In the genomic region with DNA sequence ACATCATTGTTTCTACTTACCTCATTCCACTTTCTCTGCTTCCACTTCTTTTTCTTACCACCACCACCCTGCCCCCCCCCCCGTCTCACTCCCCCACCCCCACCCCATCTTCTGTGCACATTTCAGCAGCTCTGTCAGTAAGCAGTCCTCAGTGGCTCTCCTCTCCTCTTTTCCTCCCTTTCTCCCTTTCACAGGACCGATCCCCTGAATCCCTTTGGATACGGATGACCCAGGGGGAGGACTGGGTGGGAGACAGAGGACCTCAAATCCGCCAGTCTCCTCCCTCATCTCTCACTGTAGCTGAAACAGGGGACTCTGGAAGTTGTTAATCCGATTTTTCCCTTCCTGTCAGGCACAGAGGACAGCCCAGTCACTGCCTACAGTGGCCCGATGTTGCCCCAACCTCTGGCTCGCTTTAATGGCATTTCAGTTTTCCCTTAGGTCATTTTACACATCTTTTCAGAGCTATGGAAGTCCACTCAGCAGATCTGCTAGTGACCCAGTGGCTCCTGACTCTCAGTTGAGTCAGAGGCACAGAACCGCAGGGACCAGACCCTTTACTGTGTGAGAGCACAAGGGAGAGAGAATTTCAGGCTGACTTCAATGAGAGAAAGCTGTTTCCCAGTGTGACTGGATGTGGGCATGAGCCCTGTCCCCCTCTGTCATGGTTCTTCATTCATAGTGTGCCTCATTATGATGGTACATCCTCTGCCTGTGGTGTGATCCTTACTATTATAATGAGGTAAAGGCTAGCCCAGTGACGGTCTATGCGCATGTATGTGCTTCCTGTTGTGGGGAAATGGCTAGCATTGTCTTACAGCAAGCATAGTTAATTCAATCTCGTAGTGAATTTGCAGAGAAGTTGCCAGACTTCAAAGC, we compare ENCODE assay signal across 10 mouse cellular contexts. TPM values are rescaled to one million over a fixed set of nuclear protein-coding genes. Genes with fewer than 3 reads are reported as not detected.
A peak's percentile ranks its signal among the peaks of the same experiment; 100 is the strongest.
DNase-seq lines count a peak whose midpoint lies in the region; ATAC-seq and TF ChIP-seq lines count a peak whose summit lies in the region.
"Had no signal": no experiment of that assay in that cellular context is flagged by ENCODE, and none has a peak within 500 bp of the region (broad histone marks: within the 10 kb centered on the region; RNA-seq: fewer than 3 reads in every experiment).

No protein-coding gene starts in this region.

- H3K4me3 ChIP-seq in kidney, embryonic 16.5 days (ENCODE audit: low read length), result no peak overlapping the region
- no peak overlapping the region for H3K4me3 ChIP-seq in forebrain, embryonic 11.5 days (ENCODE audit: low read depth, low read length)
- H3K4me3 ChIP-seq in hindbrain, postnatal 0 days (ENCODE audit: low read length), result no peak overlapping the region
- H3K4me3 ChIP-seq in neural tube, embryonic 12.5 days, result no peak overlapping the region
- H3K4me3 ChIP-seq in left cerebral cortex, adult 2 months, result no peak overlapping the region

- H3K4me1 ChIP-seq in kidney, embryonic 16.5 days (ENCODE audit: insufficient read depth, low read length), result peaks cover 15% of the 10 kb centered on the region
- H3K4me1 ChIP-seq in forebrain, embryonic 11.5 days (replicated peaks; ENCODE audit: control insufficient read depth, insufficient read depth, low read length), result peaks cover 4% of the 10 kb centered on the region; the same call in 1 of the 2 replicates
- H3K4me1 ChIP-seq in hindbrain, postnatal 0 days (ENCODE audit: insufficient read depth, low read length), result peaks cover 8% of the 10 kb centered on the region
- H3K4me1 ChIP-seq in neural tube, embryonic 12.5 days, result peaks cover 28% of the 10 kb centered on the region

- ATAC-seq in kidney, embryonic 16.5 days (ENCODE audit: low FRiP score, low TSS enrichment), result 0 out of 2 replicates have a peak, but pooled peaks have one; percentile 46
- peak; percentile 49 for ATAC-seq in forebrain, embryonic 11.5 days (replicated peaks; ENCODE audit: low FRiP score)
- ATAC-seq in hindbrain, postnatal 0 days, result peak; percentile 45; the same call in 1 of the 2 replicates
- ATAC-seq in neural tube, embryonic 12.5 days (ENCODE audit: low FRiP score, low read depth), result peak; percentile 69
- ATAC-seq: Patski had no signal

- intact Hi-C loops in left cerebral cortex, adult 2 months (cut with DNase I), result no loop called here

- no peaks in the 10 kb centered on the region for H3K27me3 ChIP-seq in kidney, embryonic 16.5 days (ENCODE audit: insufficient read depth, low read length)
- H3K27me3 ChIP-seq in forebrain, embryonic 11.5 days (ENCODE audit: control insufficient read depth, insufficient read depth, low read length), result no peaks in the 10 kb centered on the region
- no peaks in the 10 kb centered on the region for H3K27me3 ChIP-seq in hindbrain, postnatal 0 days (ENCODE audit: insufficient read depth, low read length)
- no peaks in the 10 kb centered on the region for H3K27me3 ChIP-seq in neural tube, embryonic 12.5 days (replicated peaks)
- H3K27me3 ChIP-seq: Patski had no signal

- 0 out of 2 replicates have a peak overlapping the region, but pooled peaks have one; percentile 2 for H3K4me2 ChIP-seq in kidney, embryonic 16.5 days (replicated peaks; ENCODE audit: low read depth, low read length)
- H3K4me2 ChIP-seq in forebrain, embryonic 11.5 days (ENCODE audit: low read depth, low read length, severe bottlenecking), result no peak overlapping the region
- H3K4me2 ChIP-seq in hindbrain, postnatal 0 days (ENCODE audit: low read depth, low read length), result no peak overlapping the region
- H3K4me2 ChIP-seq in neural tube, embryonic 12.5 days (replicated peaks), result peak overlapping the region; percentile 35

- no peak for TF ChIP-seq CTCF in hindbrain, postnatal 0 days (IDR thresholded peaks at IDR 0.05; ENCODE audit: low read depth)
- no peak for TF ChIP-seq CTCF in left cerebral cortex, adult 2 months (IDR thresholded peaks at IDR 0.05)

- no peaks in the 10 kb centered on the region for H3K36me3 ChIP-seq in kidney, embryonic 16.5 days (ENCODE audit: insufficient read depth, low read length)
- H3K36me3 ChIP-seq in forebrain, embryonic 11.5 days (ENCODE audit: control insufficient read depth, insufficient read depth, low read length), result no peaks in the 10 kb centered on the region
- no peaks in the 10 kb centered on the region for H3K36me3 ChIP-seq in hindbrain, postnatal 0 days (ENCODE audit: insufficient read depth, low read length)
- H3K36me3 ChIP-seq in neural tube, embryonic 12.5 days, result no peaks in the 10 kb centered on the region

- 28% methylated on average over 11 of the region's 11 CpGs for WGBS in kidney, embryonic 16.5 days
- WGBS in forebrain, embryonic 11.5 days, result 13% methylated on average over 11 of the region's 11 CpGs
- 30% methylated on average over 11 of the region's 11 CpGs for WGBS in hindbrain, postnatal 0 days
- WGBS in neural tube, embryonic 12.5 days, result 24% methylated on average over 11 of the region's 11 CpGs

- H3K27ac ChIP-seq in kidney, embryonic 16.5 days (ENCODE audit: low read length), result 0 out of 2 replicates have a peak overlapping the region, but pooled peaks have one; percentile 8
- peak overlapping the region; percentile 39; the same call in 1 of the 2 replicates for H3K27ac ChIP-seq in forebrain, embryonic 11.5 days (ENCODE audit: low read depth, low read length)
- no peak overlapping the region for H3K27ac ChIP-seq in hindbrain, postnatal 0 days
- H3K27ac ChIP-seq in neural tube, embryonic 12.5 days, result 0 out of 2 replicates have a peak overlapping the region, but pooled peaks have one; percentile 37
- H3K27ac ChIP-seq in left cerebral cortex, adult 2 months, result no peak overlapping the region

- no peak for DNase-seq in kidney, postnatal 36 days
- no peak for DNase-seq in forebrain, embryonic 11.5 days (ENCODE audit: low spot score)
- DNase-seq in hindbrain, postnatal 0 days (ENCODE audit: low spot score), result no peak
- DNase-seq in thymus, postnatal 14 days, result no peak
- no peak for DNase-seq in left cerebral cortex, adult 2 months (ENCODE audit: extremely low spot score in 1 of 2, low spot score in 2 of 2)
- no peak for DNase-seq in lung, postnatal 10 days

- H3K9me3 ChIP-seq in kidney, embryonic 16.5 days (ENCODE audit: low read length), result no peaks in the 10 kb centered on the region
- no peaks in the 10 kb centered on the region for H3K9me3 ChIP-seq in forebrain, embryonic 11.5 days (ENCODE audit: control insufficient read depth, low read length)
- H3K9me3 ChIP-seq in hindbrain, postnatal 0 days (ENCODE audit: low read length), result no peaks in the 10 kb centered on the region
- H3K9me3 ChIP-seq in neural tube, embryonic 12.5 days, result no peaks in the 10 kb centered on the region

- no peak overlapping the region; the same call in 1 of the 2 replicates for H3K9ac ChIP-seq in kidney, embryonic 16.5 days (replicated peaks; ENCODE audit: low read length)
- H3K9ac ChIP-seq in forebrain, embryonic 11.5 days (ENCODE audit: low read length), result no peak overlapping the region
- H3K9ac ChIP-seq in hindbrain, postnatal 0 days (replicated peaks; ENCODE audit: low read length), result no peak overlapping the region
- 0 out of 2 replicates have a peak overlapping the region, but pooled peaks have one; percentile 35 for H3K9ac ChIP-seq in neural tube, embryonic 12.5 days

RNA-seq across cellular contexts. Expression of gene Gm10645, which starts 11.6 kb away (rescaled TPM):
- 0.86 and 1.7 TPM in 2 replicates for polyA plus RNA-seq in kidney, embryonic 16.5 days (2015; fragmentation: Nextera tagmentation; extraction: Ambion mirVana)
- 2.8 and 4.1 TPM in 2 replicates for polyA plus RNA-seq in forebrain, embryonic 11.5 days (2014; fragmentation: Nextera tagmentation; extraction: Ambion mirVana)
- 1.2 and 4.2 TPM in 2 replicates for total RNA-seq in hindbrain, postnatal 0 days (2014; rRNA removed)
- polyA plus RNA-seq in hindbrain, postnatal 0 days (2015; fragmentation: Nextera tagmentation; extraction: Ambion mirVana), result 10.0 and 11.6 TPM in 2 replicates
- 8.1 and 9.2 TPM in 2 replicates for polyA plus RNA-seq in neural tube, embryonic 12.5 days (2016; fragmentation: Nextera tagmentation; extraction: Ambion mirVana)
- 1 to 10 TPM; 1.5 to 1.8 TPM for total RNA-seq in left cerebral cortex, adult 2 months (2021)
- total RNA-seq: gastrocnemius, adult 18-20 months had no signal

RNA-seq across cellular contexts. Expression of gene Tbc1d9, which starts 12.4 kb away (rescaled TPM):
- polyA plus RNA-seq in kidney, embryonic 16.5 days (2015; fragmentation: Nextera tagmentation; extraction: Ambion mirVana), result 2.3 TPM in 2 replicates
- polyA plus RNA-seq in forebrain, embryonic 11.5 days (2014; fragmentation: Nextera tagmentation; extraction: Ambion mirVana), result 7.6 and 9.3 TPM in 2 replicates
- total RNA-seq in hindbrain, postnatal 0 days (2014; rRNA removed), result 123 and 128 TPM in 2 replicates
- polyA plus RNA-seq in hindbrain, postnatal 0 days (2015; fragmentation: Nextera tagmentation; extraction: Ambion mirVana), result 16.4 and 16.8 TPM in 2 replicates
- polyA plus RNA-seq in neural tube, embryonic 12.5 days (2016; fragmentation: Nextera tagmentation; extraction: Ambion mirVana), result 16.3 and 20.2 TPM in 2 replicates
- total RNA-seq in left cerebral cortex, adult 2 months (2021), result 100 to 1,000 TPM in 1 of 2 experiments, 10 to 100 TPM in 1; 99.1 to 102 TPM

Comparison
In these comparisons a context has a peak if more than half of its experiments do, and no peak if none do; other contexts are left out.
1. H3K27ac ChIP-seq: peak in kidney, embryonic 16.5 days (single experiment), forebrain, embryonic 11.5 days (single experiment) and neural tube, embryonic 12.5 days (single experiment); none in hindbrain, postnatal 0 days (single experiment) and left cerebral cortex, adult 2 months (single experiment).
2. H3K4me2 ChIP-seq: peak in kidney, embryonic 16.5 days (single experiment) and neural tube, embryonic 12.5 days (single experiment); none in forebrain, embryonic 11.5 days (single experiment) and hindbrain, postnatal 0 days (single experiment).
3. Peak in every context shown above with its lines, with median percentiles within 50 percentile points of each other: ATAC-seq.